Mouse (Mus musculus) embryonic fibroblast, embryonic 13.5 days (primary cell): ENCODE measurements around the gene Kcnip1.

Experiments
- CTCF ChIP-seq: IDR thresholded peaks from 2 replicates; pipeline ENCODE4 v1.5.1; 2011; ENCODE audit warnings: mild to moderate bottlenecking, control low read depth, low read length, moderate library complexity, borderline replicate concordance; ENCODE audit not compliant: insufficient read depth
- POLR2A ChIP-seq: IDR thresholded peaks from 2 replicates; pipeline ENCODE4 v1.6.1; 2011; ENCODE audit warnings: low read depth, mild to moderate bottlenecking, control low read depth, low read length, moderate library complexity

- TF ChIP-seq CTCF (no peak), POLR2A (no peak)
Measured at GRCm38 (mm10) chr11:33882731-33883328, 110.1 kb downstream of the Kcnip1 start.
